Mouse (Mus musculus): ENCODE measurements around the gene Gm21680. TPM values are rescaled to one million over a fixed set of nuclear protein-coding genes. Genes with fewer than 3 reads are reported as not detected.
"Not testable (repeated sequence)": the region's sequence is repeated elsewhere in the genome, so short reads cannot be mapped to it uniquely, and the experiment has no call there.

Gene Gm21680
- total and polyA plus RNA-seq, 2 experiments from 2014 or later: 0.22 TPM; not detected in 1

GRCm38 (mm10) chr5:25945391-25945790 is 27.1 kb downstream of the Gm21680 start:
- H3K4me3 ChIP-seq (ENCODE audit: low read depth, low read length); H3K27ac ChIP-seq (ENCODE audit: low read depth, low read length); H3K9me3 ChIP-seq (ENCODE audit: low read length); H3K4me1 ChIP-seq (ENCODE audit: insufficient read depth, low read length); H3K4me2 ChIP-seq (ENCODE audit: low read depth, low read length, poor library complexity, severe bottlenecking); DNase-seq (ENCODE audit: low spot score); H3K27me3 ChIP-seq (ENCODE audit: insufficient read depth, low read length); H3K36me3 ChIP-seq (ENCODE audit: insufficient read depth, low read length); H3K9ac ChIP-seq (replicated peaks; ENCODE audit: low read length, poor library complexity, severe bottlenecking); ATAC-seq (ENCODE audit: low FRiP score): not testable (repeated sequence)
- WGBS: 88% methylated on average over 2 of the region's 2 CpGs

GRCm38 (mm10) chr5:25942281-25942680 is 30.2 kb downstream of the Gm21680 start, which contains the start of gene Gm21663:
TSS of gene Gm21663 (minus strand) at chr5:25942381.
- not testable (repeated sequence) for H3K4me3 ChIP-seq (ENCODE audit: low read depth, low read length); H3K36me3 ChIP-seq (ENCODE audit: insufficient read depth, low read length); H3K27ac ChIP-seq (ENCODE audit: low read depth, low read length); H3K4me1 ChIP-seq (ENCODE audit: insufficient read depth, low read length); ATAC-seq (ENCODE audit: low FRiP score); H3K9me3 ChIP-seq (ENCODE audit: low read length); H3K9ac ChIP-seq (replicated peaks; ENCODE audit: low read length, poor library complexity, severe bottlenecking); H3K4me2 ChIP-seq (ENCODE audit: low read depth, low read length, poor library complexity, severe bottlenecking); H3K27me3 ChIP-seq (ENCODE audit: insufficient read depth, low read length); DNase-seq (ENCODE audit: low spot score)
- WGBS: 48% methylated on average over 2 of the region's 2 CpGs

Other genes starting within 250 kb of the Gm21680 start
- 17.4 and 21.1 TPM in 2 replicates for gene Actr3b, start 212.7 kb downstream of the Gm21680 start, total RNA-seq (2014; rRNA removed)
- 57.5 and 61.1 TPM in 2 replicates for gene Actr3b, start 212.7 kb downstream of the Gm21680 start, polyA plus RNA-seq (2015; fragmentation: Nextera tagmentation; extraction: Ambion mirVana)
- not detected in 2 replicates for gene Gm21663, start 30.3 kb downstream of the Gm21680 start, total RNA-seq (2014; rRNA removed)
- gene Gm21663, start 30.3 kb downstream of the Gm21680 start, polyA plus RNA-seq (2015; fragmentation: Nextera tagmentation; extraction: Ambion mirVana): not detected in 2 replicates
- gene Gm21671, start 18.2 kb downstream of the Gm21680 start, total RNA-seq (2014; rRNA removed): not detected in 2 replicates
- 0.13 and 0.14 TPM in 2 replicates for gene Gm21671, start 18.2 kb downstream of the Gm21680 start, polyA plus RNA-seq (2015; fragmentation: Nextera tagmentation; extraction: Ambion mirVana)
- not detected in 2 replicates for gene Gm21698, start 16.0 kb upstream of the Gm21680 start, total RNA-seq (2014; rRNA removed)
- 0.31 TPM in 1 of 2 replicates, not detected in the other for gene Gm21698, start 16.0 kb upstream of the Gm21680 start, polyA plus RNA-seq (2015; fragmentation: Nextera tagmentation; extraction: Ambion mirVana)
- gene Gm1979, start 32.1 kb upstream of the Gm21680 start, total RNA-seq (2014; rRNA removed): not detected in 2 replicates
- 0.26 and 0.37 TPM in 2 replicates for gene Gm1979, start 32.1 kb upstream of the Gm21680 start, polyA plus RNA-seq (2015; fragmentation: Nextera tagmentation; extraction: Ambion mirVana)
- not detected in 2 replicates for gene Gm5862, start 50.3 kb upstream of the Gm21680 start, total RNA-seq (2014; rRNA removed)
- gene Gm5862, start 50.3 kb upstream of the Gm21680 start, polyA plus RNA-seq (2015; fragmentation: Nextera tagmentation; extraction: Ambion mirVana): not detected in 2 replicates
- 0.09 and 0.22 TPM in 2 replicates for gene Speer4a, start 66.9 kb upstream of the Gm21680 start, total RNA-seq (2014; rRNA removed)
- 0.13 and 0.20 TPM in 2 replicates for gene Speer4a, start 66.9 kb upstream of the Gm21680 start, polyA plus RNA-seq (2015; fragmentation: Nextera tagmentation; extraction: Ambion mirVana)
- not detected in 2 replicates for gene Gm7347, start 85.9 kb upstream of the Gm21680 start, total RNA-seq (2014; rRNA removed)
- 0.17 TPM in 1 of 2 replicates, not detected in the other for gene Gm7347, start 85.9 kb upstream of the Gm21680 start, polyA plus RNA-seq (2015; fragmentation: Nextera tagmentation; extraction: Ambion mirVana)
- not detected in 2 replicates for gene Gm10471, start 116.6 kb upstream of the Gm21680 start, total RNA-seq (2014; rRNA removed)
- gene Gm10471, start 116.6 kb upstream of the Gm21680 start, polyA plus RNA-seq (2015; fragmentation: Nextera tagmentation; extraction: Ambion mirVana): 0.13 TPM in 1 of 2 replicates, not detected in the other
- gene 5031410I06Rik, start 132.7 kb upstream of the Gm21680 start, total RNA-seq (2014; rRNA removed): not detected in 2 replicates
- gene 5031410I06Rik, start 132.7 kb upstream of the Gm21680 start, polyA plus RNA-seq (2015; fragmentation: Nextera tagmentation; extraction: Ambion mirVana): 0.25 and 0.28 TPM in 2 replicates
- gene Gm10220, start 148.8 kb upstream of the Gm21680 start, total RNA-seq (2014; rRNA removed): not detected in 2 replicates
- 0.27 TPM in 1 of 2 replicates, not detected in the other for gene Gm10220, start 148.8 kb upstream of the Gm21680 start, polyA plus RNA-seq (2015; fragmentation: Nextera tagmentation; extraction: Ambion mirVana)

Measured in midbrain, postnatal 0 days (tissue).